Mouse (Mus musculus) liver, embryonic 14.5 days (tissue): Measurements from ENCODE around the gene Ptpdc1. TPM values are rescaled to one million over a fixed set of nuclear protein-coding genes. Genes with fewer than 3 reads are reported as not detected.

ENCODE experiments used
- ATAC-seq: fragments of 200-750 bp; cut with Nextera tagmentation; 2 replicates; pipeline ENCODE4 v1.8.0; 2017; ENCODE audit warnings: moderate number of reproducible peaks, mild to moderate bottlenecking, moderate library complexity; ENCODE audit not compliant: insufficient read depth
- DNase-seq, 3 experiments: peaks; one replicate each; pipeline ENCODE4 v3.0.0-alpha.2; 2012 to 2013; ENCODE audit warnings: low read depth in 3 of 3, low spot score in 3 of 3
- H3K27ac ChIP-seq: fragments of 300-500 bp; sonication (generic); 2 replicates; pipeline ENCODE4 v1.5.1; 2014; ENCODE audit warnings: moderate library complexity, mild to moderate bottlenecking, control low read depth, inconsistent platforms
- H3K27me3 ChIP-seq: fragments of 300-500 bp; sonication (generic); 2 replicates; pipeline ENCODE4 v1.6.1; 2014; ENCODE audit warnings: mild to moderate bottlenecking, low read length, moderate library complexity; ENCODE audit not compliant: control insufficient read depth, insufficient read depth
- H3K36me3 ChIP-seq: fragments of 300-500 bp; sonication (generic); replicated peaks from 2 replicates; pipeline ENCODE4 v1.6.1; 2014; ENCODE audit warnings: low read depth; ENCODE audit not compliant: control insufficient read depth, insufficient read depth
- H3K4me1 ChIP-seq, 2 experiments: fragments of 200-500 bp in 1 of 2; fragments of 300-500 bp in 1 of 2; sonication (generic) in 1 of 2; replicated peaks; 2 replicates each; pipeline ENCODE4 v1.6.1; 2012 to 2014; ENCODE audit warnings: antibody characterized with exemption in 1 of 2, inconsistent platforms in 1 of 2, low read length in 1 of 2; ENCODE audit not compliant: control insufficient read depth in 2 of 2, insufficient read depth in 2 of 2
- H3K4me2 ChIP-seq: fragments of 300-500 bp; sonication (generic); 2 replicates; pipeline ENCODE4 v1.6.1; 2014; ENCODE audit warnings: low read depth, mild to moderate bottlenecking, control low read depth, moderate library complexity
- H3K4me3 ChIP-seq, 2 experiments: fragments of 200-500 bp in 1 of 2; fragments of 300-500 bp in 1 of 2; sonication (generic) in 1 of 2; 2 replicates each; pipeline ENCODE4 v1.5.1; 2012 to 2014; ENCODE audit warnings: low read depth in 2 of 2, low read length in 2 of 2, mild to moderate bottlenecking in 2 of 2, control low read depth in 1 of 2, inconsistent platforms in 1 of 2, moderate library complexity in 1 of 2; ENCODE audit not compliant: insufficient read depth in 1 of 2
- H3K9ac ChIP-seq: fragments of 300-500 bp; sonication (generic); replicated peaks from 2 replicates; pipeline ENCODE4 v1.6.1; 2014; ENCODE audit warnings: mild to moderate bottlenecking, control low read depth, moderate library complexity
- H3K9me3 ChIP-seq: fragments of 300-500 bp; sonication (generic); 2 replicates; pipeline ENCODE4 v1.6.1; 2016; ENCODE audit warnings: low read length, mixed read lengths; ENCODE audit not compliant: control insufficient read depth
- CTCF ChIP-seq: IDR thresholded peaks from 2 replicates; pipeline ENCODE4 v1.5.1; 2016; ENCODE audit warnings: antibody characterized with exemption, low read depth, control low read depth
- EP300 ChIP-seq: IDR thresholded peaks from 2 replicates; pipeline ENCODE4 v1.6.1; 2016; ENCODE audit warnings: antibody characterized with exemption, low read depth
- WGBS: fragments of 180-500 bp; shearing (Covaris S2); extraction: QIAGEN DNeasy Blood & Tissue Kit; methylation state at CpG from one replicate; pipeline ENCODE4 v1.1.7; 2014; ENCODE audit not compliant: insufficient replicate concordance; 5-methylcytosine and 5-hydroxymethylcytosine counted together
- polyA plus RNA-seq, 2 experiments: library from polyadenylated mRNA; depleted of rRNA in 1 of 2; stranded (reverse) in 1 of 2; unstranded in 1 of 2; fragments of >200 nt; fragmentation: Nextera tagmentation in 1 of 2; extraction: Ambion mirVana in 1 of 2; gene quantifications; 2 replicates each; pipeline versions ENCODE4 v1.2.1 to v1.2.3; 2012 to 2014

Ptpdc1 gene
- polyA plus RNA-seq, 2 experiments = 0.27 to 0.33 TPM

DNA sequence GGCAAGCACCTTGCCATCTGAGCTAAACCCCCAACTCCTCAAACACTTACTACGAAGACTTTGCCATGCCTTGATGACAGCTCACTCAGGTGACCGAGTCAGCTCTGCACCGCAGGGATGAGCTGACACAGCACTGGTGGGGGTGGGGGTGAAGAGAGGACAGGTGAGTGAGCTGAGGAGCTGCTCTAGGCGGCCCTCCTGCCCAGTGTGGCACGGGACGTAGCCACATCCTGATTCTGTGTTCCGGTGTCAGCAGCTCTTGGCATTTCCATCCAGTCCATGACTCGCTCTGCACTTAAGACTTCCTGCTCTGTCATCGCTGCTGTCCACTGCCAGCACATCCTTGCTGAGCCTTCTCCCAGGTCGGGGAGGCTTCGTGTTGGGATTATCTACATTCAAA lies 38.1 kb downstream of the Ptpdc1 start:
- ATAC-seq (no peak), DNase-seq (no peak)
- Histone ChIP-seq H3K4me2 (no peak overlapping the region), H3K9me3 (no peaks in the 10 kb centered on the region), H3K36me3 (no peaks in the 10 kb centered on the region), H3K27ac (no peak overlapping the region), H3K4me1 (no peaks in the 10 kb centered on the region), H3K4me3 (no peak overlapping the region), H3K9ac (no peak overlapping the region), H3K27me3 (no peaks in the 10 kb centered on the region)
- WGBS = 54% methylated on average over 11 of the region's 11 CpGs
- TF ChIP-seq CTCF (no peak), EP300 (no peak)

DNA sequence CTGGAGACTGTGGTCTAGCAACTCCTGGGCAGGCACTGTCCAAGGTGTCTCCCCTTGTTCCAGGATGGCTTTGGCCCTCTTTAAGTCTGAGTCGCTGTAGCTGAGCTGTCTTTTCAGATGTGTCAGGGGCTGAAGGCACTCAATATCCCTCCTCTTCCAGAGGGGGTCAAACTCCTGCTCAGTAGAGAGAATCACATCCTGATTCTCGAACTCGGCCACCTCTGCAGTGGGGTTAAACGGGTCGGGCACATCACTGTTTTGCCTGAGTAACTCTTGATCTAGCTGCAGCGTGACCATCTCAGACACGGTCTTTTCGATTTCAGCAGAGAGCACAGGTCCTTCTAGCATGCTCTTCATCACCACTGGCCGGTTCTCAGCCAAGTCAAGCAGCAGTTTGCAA lies 39.0 kb downstream of the Ptpdc1 start:
- no peak overlapping the region for H3K4me3 ChIP-seq
- H3K27ac ChIP-seq = no peak overlapping the region
- no peak for ATAC-seq
- no peaks in the 10 kb centered on the region for H3K4me1 ChIP-seq
- no peaks in the 10 kb centered on the region for H3K9me3 ChIP-seq
- no peak for DNase-seq
- H3K4me2 ChIP-seq = no peak overlapping the region
- H3K27me3 ChIP-seq = no peaks in the 10 kb centered on the region
- H3K36me3 ChIP-seq = no peaks in the 10 kb centered on the region
- H3K9ac ChIP-seq = no peak overlapping the region
- WGBS = 72% methylated on average over 9 of the region's 9 CpGs
- TF ChIP-seq EP300 (no peak), CTCF (no peak)

DNA sequence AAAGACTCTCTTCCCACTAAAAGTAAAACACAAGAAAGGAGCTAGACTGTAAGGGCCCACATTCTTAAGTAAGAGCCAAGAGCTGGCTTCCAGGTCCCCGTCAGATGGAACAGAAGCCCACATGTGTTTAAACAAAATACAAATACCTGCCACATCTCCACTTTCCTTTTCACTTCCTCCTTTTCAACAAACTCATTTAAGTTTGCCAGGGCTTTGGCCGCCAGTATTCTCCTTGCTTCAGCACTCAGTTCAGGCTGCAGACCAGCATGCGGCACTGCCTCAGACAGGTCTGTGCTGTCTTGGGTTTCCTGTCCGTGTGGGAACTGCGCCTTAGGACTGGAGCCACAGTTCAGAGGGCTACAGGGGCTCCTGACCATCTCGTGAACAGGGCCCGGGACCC lies 39.7 kb downstream of the Ptpdc1 start:
- 48% methylated on average over 7 of the region's 7 CpGs for WGBS
- TF ChIP-seq EP300 = no peak
- TF ChIP-seq CTCF = no peak
- ATAC-seq (no peak), DNase-seq (no peak)
- Histone ChIP-seq H3K27ac (no peak overlapping the region), H3K4me1 (no peaks in the 10 kb centered on the region), H3K36me3 (no peaks in the 10 kb centered on the region), H3K27me3 (no peaks in the 10 kb centered on the region), H3K9me3 (no peaks in the 10 kb centered on the region), H3K9ac (no peak overlapping the region), H3K4me3 (no peak overlapping the region), H3K4me2 (no peak overlapping the region)

DNA sequence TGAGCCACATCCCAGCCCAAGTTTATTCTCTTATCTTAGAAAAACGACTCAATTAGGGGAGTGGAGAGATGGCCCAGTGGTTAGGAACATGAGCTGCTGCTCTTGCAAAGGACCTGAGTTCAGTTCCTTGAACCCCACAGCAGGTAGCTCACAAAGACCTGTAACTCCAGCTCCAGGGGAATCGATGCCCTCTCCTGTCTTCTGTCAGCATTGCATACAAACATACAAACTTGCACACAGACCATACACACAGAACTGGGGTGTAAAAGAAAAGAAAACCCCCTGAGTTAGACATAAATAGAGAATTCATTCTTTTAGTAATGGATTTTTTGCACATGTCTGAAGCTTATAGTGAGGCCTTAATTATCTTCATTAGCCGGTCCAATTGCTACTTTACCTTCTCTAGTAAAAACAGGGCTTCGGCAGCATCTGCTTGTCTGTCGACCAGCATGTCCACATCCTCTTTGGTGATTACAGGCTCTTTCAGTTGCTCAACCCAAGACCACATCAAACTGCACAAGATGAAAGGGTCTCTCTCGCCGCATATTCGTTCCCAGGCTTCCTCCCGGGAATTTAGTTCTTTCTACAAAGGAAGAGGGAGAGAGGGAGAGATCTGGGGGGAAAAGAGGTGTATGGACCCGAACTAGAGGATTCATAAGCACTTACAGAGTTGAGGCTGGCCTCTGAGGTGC lies 42.6 kb downstream of the Ptpdc1 start:
- no peak for DNase-seq
- H3K36me3 ChIP-seq = no peaks in the 10 kb centered on the region
- no peaks in the 10 kb centered on the region for H3K27me3 ChIP-seq
- no peak for ATAC-seq
- H3K4me1 ChIP-seq = no peaks in the 10 kb centered on the region
- TF ChIP-seq CTCF = no peak
- no peak for TF ChIP-seq EP300
- no peak overlapping the region for H3K4me2 ChIP-seq
- 48% methylated on average over 10 of the region's 10 CpGs for WGBS
- H3K4me3 ChIP-seq = no peak overlapping the region
- H3K9me3 ChIP-seq = no peaks in the 10 kb centered on the region
- no peak overlapping the region for H3K9ac ChIP-seq
- H3K27ac ChIP-seq = no peak overlapping the region

DNA sequence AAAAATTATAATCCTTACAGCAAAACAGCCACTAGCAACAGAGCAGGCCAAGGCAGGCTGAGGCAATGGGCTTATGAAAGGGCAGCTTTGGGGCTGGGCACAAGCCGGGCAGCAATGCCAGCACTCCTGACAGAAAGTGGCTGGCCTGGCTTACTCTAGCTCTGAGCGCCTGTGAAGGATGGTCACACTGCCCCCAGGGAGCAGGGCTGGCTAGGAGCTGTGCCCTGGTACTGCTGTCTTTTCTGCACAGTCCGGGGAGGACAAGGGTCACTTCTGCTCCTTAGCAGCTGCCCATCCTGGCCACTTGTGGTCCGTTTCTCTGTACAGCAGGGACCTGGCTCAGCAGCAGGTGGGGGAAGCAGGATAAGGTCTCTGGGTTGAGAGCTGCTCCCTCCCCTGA lies 46.8 kb downstream of the Ptpdc1 start:
- ATAC-seq (no peak), DNase-seq (no peak)
- Histone ChIP-seq H3K27ac (no peak overlapping the region), H3K36me3 (no peaks in the 10 kb centered on the region), H3K27me3 (no peaks in the 10 kb centered on the region), H3K4me2 (no peak overlapping the region), H3K9me3 (no peaks in the 10 kb centered on the region), H3K4me1 (no peaks in the 10 kb centered on the region), H3K9ac (no peak overlapping the region), H3K4me3 (no peak overlapping the region)
- TF ChIP-seq CTCF (no peak), EP300 (no peak)
- WGBS = 48% methylated on average over 4 of the region's 4 CpGs
